Mouse (Mus musculus): ENCODE data around the gene Higd1c. TPM values are rescaled to one million over a fixed set of nuclear protein-coding genes. Genes with fewer than 3 reads are reported as not detected.

The Higd1c gene
- polyA plus RNA-seq, 1 experiment, result not detected

GRCm38 (mm10) chr15:100379658-100380057, 15.3 kb downstream of the Higd1c start:
- no peak for TF ChIP-seq CTCF (IDR thresholded peaks at IDR 0.05; ENCODE audit: control insufficient read depth, insufficient read depth, insufficient replicate concordance, low read depth, low read length)
- no peak for TF ChIP-seq POLR2A (IDR thresholded peaks at IDR 0.05; ENCODE audit: control insufficient read depth, low read depth, low read length)
- H3K4me3 ChIP-seq (ENCODE audit: control insufficient read depth, low read depth, low read length), result no peak overlapping the region
- no peak overlapping the region for H3K27ac ChIP-seq (ENCODE audit: control insufficient read depth, insufficient read depth, low read depth, low read length)
- H3K27me3 ChIP-seq (ENCODE audit: control insufficient read depth, insufficient read depth, low read length), result no peaks in the 10 kb centered on the region
- no peaks in the 10 kb centered on the region for H3K4me1 ChIP-seq (ENCODE audit: control insufficient read depth, insufficient read depth, low read length)
- no peaks in the 10 kb centered on the region for H3K36me3 ChIP-seq (ENCODE audit: control insufficient read depth, insufficient read depth, low read length)

GRCm38 (mm10) chr15:100380104-100380503, 15.8 kb downstream of the Higd1c start:
- Histone ChIP-seq H3K27me3 (ENCODE audit: control insufficient read depth, insufficient read depth, low read length) (no peaks in the 10 kb centered on the region), H3K4me3 (ENCODE audit: control insufficient read depth, low read depth, low read length) (no peak overlapping the region), H3K27ac (ENCODE audit: control insufficient read depth, insufficient read depth, low read depth, low read length) (no peak overlapping the region), H3K36me3 (ENCODE audit: control insufficient read depth, insufficient read depth, low read length) (no peaks in the 10 kb centered on the region), H3K4me1 (ENCODE audit: control insufficient read depth, insufficient read depth, low read length) (no peaks in the 10 kb centered on the region)
- no peak for TF ChIP-seq POLR2A (IDR thresholded peaks at IDR 0.05; ENCODE audit: control insufficient read depth, low read depth, low read length)
- no peak for TF ChIP-seq CTCF (IDR thresholded peaks at IDR 0.05; ENCODE audit: control insufficient read depth, insufficient read depth, insufficient replicate concordance, low read depth, low read length)

DNA sequence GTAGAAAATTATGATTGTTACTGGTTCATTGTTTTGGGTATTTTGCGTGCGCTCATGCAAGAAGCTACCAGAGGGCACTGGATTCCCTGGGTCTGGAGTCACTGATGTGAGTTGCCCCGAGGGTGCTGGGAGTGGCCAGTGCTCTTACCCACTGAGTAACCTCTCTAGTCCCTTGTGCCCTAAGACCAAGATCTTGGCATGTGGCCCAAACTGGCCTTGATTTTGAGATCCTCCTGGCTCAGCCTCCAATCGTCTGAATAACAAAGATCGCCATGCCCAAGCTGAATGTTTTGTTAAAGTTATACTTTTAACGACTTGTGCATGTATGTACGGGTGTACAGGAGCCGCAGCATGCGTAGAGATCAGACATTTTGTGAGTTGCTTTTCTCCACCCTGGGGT, 21.4 kb downstream of the Higd1c start:
- no peaks in the 10 kb centered on the region for H3K27me3 ChIP-seq (ENCODE audit: control insufficient read depth, insufficient read depth, low read length)
- TF ChIP-seq CTCF (IDR thresholded peaks at IDR 0.05; ENCODE audit: control insufficient read depth, insufficient read depth, insufficient replicate concordance, low read depth, low read length) (no peak), POLR2A (IDR thresholded peaks at IDR 0.05; ENCODE audit: control insufficient read depth, low read depth, low read length) (no peak)
- no peaks in the 10 kb centered on the region for H3K36me3 ChIP-seq (ENCODE audit: control insufficient read depth, insufficient read depth, low read length)
- H3K4me1 ChIP-seq (ENCODE audit: control insufficient read depth, insufficient read depth, low read length), result no peaks in the 10 kb centered on the region
- no peak overlapping the region for H3K4me3 ChIP-seq (ENCODE audit: control insufficient read depth, low read depth, low read length)
- H3K27ac ChIP-seq (ENCODE audit: control insufficient read depth, insufficient read depth, low read depth, low read length), result no peak overlapping the region

- TF ChIP-seq POLR2A (IDR thresholded peaks at IDR 0.05; ENCODE audit: control insufficient read depth, low read depth, low read length), result no peak
- TF ChIP-seq CTCF (IDR thresholded peaks at IDR 0.05; ENCODE audit: control insufficient read depth, insufficient read depth, insufficient replicate concordance, low read depth, low read length), result no peak
- Histone ChIP-seq H3K36me3 (ENCODE audit: control insufficient read depth, insufficient read depth, low read length) (no peaks in the 10 kb centered on the region), H3K27ac (ENCODE audit: control insufficient read depth, insufficient read depth, low read depth, low read length) (no peak overlapping the region), H3K4me1 (ENCODE audit: control insufficient read depth, insufficient read depth, low read length) (no peaks in the 10 kb centered on the region), H3K27me3 (ENCODE audit: control insufficient read depth, insufficient read depth, low read length) (no peaks in the 10 kb centered on the region), H3K4me3 (ENCODE audit: control insufficient read depth, low read depth, low read length) (no peak overlapping the region)
Measured at GRCm38 (mm10) chr15:100387544-100388223, 23.3 kb downstream of the Higd1c start.

DNA sequence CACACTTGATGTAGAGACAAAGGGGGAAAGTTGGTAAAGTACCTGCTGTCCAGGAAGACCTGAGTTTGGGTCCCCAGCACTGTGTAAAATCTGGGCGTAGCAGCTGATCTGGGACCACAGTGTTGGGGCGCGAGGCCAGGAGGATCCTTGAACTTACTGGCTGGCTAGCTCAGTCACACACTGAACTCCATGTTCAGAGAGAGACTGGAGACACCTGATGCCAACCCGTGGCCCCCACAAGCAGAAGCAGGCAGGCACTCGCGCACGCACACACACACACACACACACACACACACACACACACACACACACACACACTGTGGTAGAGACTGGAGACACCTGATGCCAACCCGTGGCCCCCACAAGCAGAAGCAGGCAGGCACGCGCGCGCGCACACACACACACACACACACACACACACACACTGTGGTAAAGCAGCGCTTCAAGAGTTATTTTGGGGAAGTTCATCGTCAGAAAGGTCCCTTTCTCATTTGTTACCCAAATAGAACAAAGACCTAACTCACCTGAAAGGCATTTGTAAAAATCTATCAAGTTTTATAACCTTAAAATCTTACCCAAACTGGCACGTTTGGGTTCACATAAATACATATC, 24.0 kb downstream of the Higd1c start:
- TF ChIP-seq CTCF (IDR thresholded peaks at IDR 0.05; ENCODE audit: control insufficient read depth, insufficient read depth, insufficient replicate concordance, low read depth, low read length) (no peak), POLR2A (IDR thresholded peaks at IDR 0.05; ENCODE audit: control insufficient read depth, low read depth, low read length) (no peak)
- Histone ChIP-seq H3K27me3 (ENCODE audit: control insufficient read depth, insufficient read depth, low read length) (no peaks in the 10 kb centered on the region), H3K36me3 (ENCODE audit: control insufficient read depth, insufficient read depth, low read length) (no peaks in the 10 kb centered on the region), H3K4me1 (ENCODE audit: control insufficient read depth, insufficient read depth, low read length) (no peaks in the 10 kb centered on the region), H3K27ac (ENCODE audit: control insufficient read depth, insufficient read depth, low read depth, low read length) (no peak overlapping the region), H3K4me3 (ENCODE audit: control insufficient read depth, low read depth, low read length) (no peak overlapping the region)

DNA sequence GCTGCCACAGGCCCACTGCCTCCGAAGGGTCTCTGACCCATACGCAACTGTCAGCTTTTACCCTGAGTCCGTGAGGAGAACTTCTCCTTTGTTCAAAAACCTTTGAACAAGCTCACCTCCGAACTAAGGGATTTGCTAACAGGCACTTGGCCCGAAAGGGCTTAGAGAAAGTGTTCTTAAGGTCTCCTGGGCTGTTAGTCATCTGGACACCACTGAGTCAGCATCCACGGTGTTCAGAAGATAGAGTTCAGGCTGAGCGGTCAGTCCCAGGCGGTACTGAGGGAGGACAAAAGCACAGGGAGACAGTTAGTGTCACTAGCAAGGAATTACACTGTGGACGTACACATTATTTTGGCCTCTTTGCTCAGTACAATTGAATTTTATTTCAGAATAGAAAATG, 24.5 kb downstream of the Higd1c start:
- no peaks in the 10 kb centered on the region for H3K27me3 ChIP-seq (ENCODE audit: control insufficient read depth, insufficient read depth, low read length)

DNA sequence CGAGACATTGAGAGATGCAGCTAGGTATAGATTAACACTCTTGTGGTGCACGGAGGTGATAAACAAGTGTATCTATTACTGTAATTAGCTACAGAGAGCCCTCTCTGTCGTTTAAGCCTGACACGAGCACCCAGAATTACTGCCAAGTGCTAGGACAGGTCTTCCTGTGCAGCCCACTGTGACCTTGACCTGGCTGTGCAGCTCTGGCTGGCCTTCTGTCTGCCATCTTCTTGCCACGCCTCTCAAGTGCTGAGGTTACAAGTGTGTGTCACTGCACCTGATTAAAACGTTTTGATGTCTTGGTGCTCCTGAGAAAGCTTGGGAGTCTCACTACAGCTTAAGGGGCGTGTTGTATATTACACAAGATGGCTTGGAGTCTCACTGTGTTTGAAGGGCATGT, 26.7 kb downstream of the Higd1c start:
- H3K27ac ChIP-seq (ENCODE audit: control insufficient read depth, insufficient read depth, low read depth, low read length), result no peak overlapping the region
- H3K4me1 ChIP-seq (ENCODE audit: control insufficient read depth, insufficient read depth, low read length), result no peaks in the 10 kb centered on the region
- no peak overlapping the region for H3K4me3 ChIP-seq (ENCODE audit: control insufficient read depth, low read depth, low read length)
- no peak for TF ChIP-seq CTCF (IDR thresholded peaks at IDR 0.05; ENCODE audit: control insufficient read depth, insufficient read depth, insufficient replicate concordance, low read depth, low read length)
- no peak for TF ChIP-seq POLR2A (IDR thresholded peaks at IDR 0.05; ENCODE audit: control insufficient read depth, low read depth, low read length)
- no peaks in the 10 kb centered on the region for H3K27me3 ChIP-seq (ENCODE audit: control insufficient read depth, insufficient read depth, low read length)
- no peaks in the 10 kb centered on the region for H3K36me3 ChIP-seq (ENCODE audit: control insufficient read depth, insufficient read depth, low read length)

More for the DNA sequence above, 24.5 kb downstream of the Higd1c start:
- H3K4me3 ChIP-seq (ENCODE audit: control insufficient read depth, low read depth, low read length), result no peak overlapping the region
- no peaks in the 10 kb centered on the region for H3K36me3 ChIP-seq (ENCODE audit: control insufficient read depth, insufficient read depth, low read length)
- H3K4me1 ChIP-seq (ENCODE audit: control insufficient read depth, insufficient read depth, low read length), result no peaks in the 10 kb centered on the region
- TF ChIP-seq POLR2A (IDR thresholded peaks at IDR 0.05; ENCODE audit: control insufficient read depth, low read depth, low read length) (no peak), CTCF (IDR thresholded peaks at IDR 0.05; ENCODE audit: control insufficient read depth, insufficient read depth, insufficient replicate concordance, low read depth, low read length) (no peak)
- no peak overlapping the region for H3K27ac ChIP-seq (ENCODE audit: control insufficient read depth, insufficient read depth, low read depth, low read length)

All from testis, adult 2 months (tissue).